Mouse (Mus musculus) effector memory CD4-positive, alpha-beta T cell, adult 7 months (primary cell): ENCODE results near the gene Parp9. TPM values are rescaled to one million over a fixed set of nuclear protein-coding genes. Genes with fewer than 3 reads are reported as not detected.

Experiments used
- polyA plus RNA-seq: library from polyadenylated mRNA; unstranded; fragments of 100-300 nt; shearing (Covaris generic); gene quantifications from one replicate; pipeline ENCODE4 v1.2.1, GENCODE M21; 2017

The Parp9 gene
- polyA plus RNA-seq: 36.1 TPM

GRCm38 (mm10) chr16:35938211-35939151 lies at the start of gene Parp9, which contains the start of gene Dtx3l:
Gene Parp9, plus strand, starts transcription at chr16:35938470.
Gene Dtx3l, minus strand, starts transcription at chr16:35939151.

GRCm38 (mm10) chr16:35978450-35978849 lies 40.2 kb downstream of the Parp9 start, which contains the start of gene Kpna1:
Gene Kpna1, plus strand, starts transcription at chr16:35978750.

Other genes with a start within 250 kb of the Parp9 start
- gene Dirc2, start 169.1 kb upstream of the Parp9 start, polyA plus RNA-seq: 29.7 TPM
- 7.5 TPM for gene Hspbap1, start 168.1 kb upstream of the Parp9 start, polyA plus RNA-seq
- gene Parp14, start 66.9 kb upstream of the Parp9 start, polyA plus RNA-seq: 49.3 TPM
- 21.9 TPM for gene Dtx3l, start 681 bp downstream of the Parp9 start, polyA plus RNA-seq
- 194 TPM for gene Kpna1, start 40.3 kb downstream of the Parp9 start, polyA plus RNA-seq
- 2.9 TPM for gene Wdr5b, start 102.7 kb downstream of the Parp9 start, polyA plus RNA-seq
- 63.6 TPM for gene Fam162a, start 133.1 kb downstream of the Parp9 start, polyA plus RNA-seq
- gene Ccdc58, start 133.2 kb downstream of the Parp9 start, polyA plus RNA-seq: 29.6 TPM
- gene Csta1, start 192.8 kb downstream of the Parp9 start, polyA plus RNA-seq: not detected
- gene Stfa2l1, start 218.3 kb downstream of the Parp9 start, polyA plus RNA-seq: not detected
- not detected for gene Gm5483, start 245.7 kb downstream of the Parp9 start, polyA plus RNA-seq